Mouse (Mus musculus) adipocyte (in vitro differentiated cells): Measurements from ENCODE around the gene Ano6.

ENCODE experiments used
- DNase-seq: peaks from one replicate; pipeline ENCODE4 v3.0.0-alpha.2; 2016; ENCODE audit warnings: low spot score

Ano6 gene

DNA sequence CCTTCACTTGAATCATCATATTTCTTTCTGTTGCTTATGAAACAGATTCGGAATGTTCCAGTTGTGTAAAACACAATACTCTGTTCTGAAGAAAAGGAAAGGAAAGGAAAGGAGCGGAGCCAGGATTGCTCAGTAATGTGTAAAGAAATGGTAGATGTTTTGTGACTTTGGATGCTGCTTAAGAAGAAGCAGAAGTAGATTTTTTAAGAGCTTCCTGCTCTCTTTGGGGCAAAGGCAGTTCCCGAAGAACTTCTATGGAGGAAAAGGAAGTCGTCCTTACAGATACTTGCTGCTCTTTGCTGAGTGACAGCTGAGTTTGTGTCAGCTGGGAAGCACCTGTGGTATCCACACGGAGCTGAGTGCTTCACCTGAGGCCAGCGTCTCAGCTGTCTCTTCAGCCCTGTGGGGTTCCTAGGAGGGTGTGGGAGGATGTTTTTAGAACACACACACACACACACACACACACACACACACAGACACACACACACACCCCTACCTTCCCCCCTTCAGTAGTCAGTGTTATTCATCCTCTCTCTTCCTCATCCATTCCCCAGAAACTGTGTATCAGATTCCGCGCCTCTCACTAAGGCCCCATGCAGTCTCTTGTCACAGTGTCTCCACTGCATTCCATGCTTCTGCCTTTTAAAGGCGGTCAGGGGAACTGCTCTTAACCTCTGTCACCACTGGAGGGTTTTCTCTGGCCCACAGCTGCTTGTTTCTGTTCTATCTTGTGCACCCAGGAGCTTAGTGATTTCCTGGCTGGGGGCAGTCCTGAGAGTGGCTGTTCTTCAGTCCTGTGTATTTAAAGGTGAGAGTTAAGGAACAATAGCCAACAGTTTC, 6.7 kb downstream of the Ano6 start:
- no peak for DNase-seq

DNA sequence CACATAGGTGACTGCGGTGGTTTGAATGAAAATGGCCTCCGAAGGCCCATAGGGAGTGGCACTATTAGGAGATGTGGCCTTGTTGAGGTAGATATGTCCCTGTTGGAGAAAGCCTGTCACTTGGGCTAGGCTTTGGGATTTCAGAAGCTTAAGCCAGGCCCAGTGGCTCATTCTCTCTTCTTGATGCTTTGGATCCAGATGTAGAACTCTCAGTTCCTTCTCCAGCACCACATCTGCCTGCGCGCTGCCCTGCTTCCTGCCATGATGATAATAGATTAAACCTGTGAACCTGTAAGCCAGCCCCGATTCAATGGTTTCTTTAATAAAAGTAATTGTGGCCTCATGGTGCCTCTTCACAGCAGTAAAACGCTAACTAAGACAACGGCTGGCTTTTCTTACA, 7.6 kb downstream of the Ano6 start:
- no peak for DNase-seq

DNA sequence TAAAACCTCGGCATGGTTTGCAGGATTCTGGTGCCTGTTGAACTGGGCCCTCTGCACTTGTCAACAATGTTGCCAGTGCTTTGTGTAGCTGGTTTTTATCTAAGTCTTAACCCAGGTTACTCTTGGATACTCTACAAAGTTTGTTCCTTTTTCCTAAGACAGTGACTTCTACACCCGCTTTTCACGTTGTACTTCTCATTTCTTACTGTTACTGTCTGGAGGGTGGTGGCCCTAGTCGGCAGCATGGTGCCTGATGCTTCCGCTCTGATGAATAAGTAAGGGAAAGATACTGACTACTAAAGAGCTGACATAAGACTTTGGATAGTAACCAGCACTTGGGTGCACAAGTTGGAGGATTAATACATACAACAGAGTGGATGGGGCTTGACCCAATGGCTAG, 9.0 kb downstream of the Ano6 start:
- DNase-seq: no peak

DNA sequence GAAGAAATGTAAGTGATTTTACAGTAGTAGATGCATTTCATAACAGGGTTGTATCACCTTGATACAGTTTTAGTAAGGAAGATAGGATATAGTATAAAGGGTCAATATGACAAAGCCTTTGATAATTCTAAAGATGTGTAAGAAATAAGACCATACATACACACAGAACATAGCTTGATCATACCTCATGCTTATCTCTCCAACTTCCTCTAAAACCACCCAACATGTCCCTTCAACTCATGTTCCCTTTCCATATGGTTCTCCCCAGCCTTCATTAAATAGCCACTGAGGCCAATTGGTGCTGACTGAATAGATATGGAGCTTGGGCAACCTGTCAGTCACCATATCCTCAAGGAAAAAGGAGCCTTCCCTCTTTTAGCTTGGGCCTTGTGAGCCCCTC, 9.4 kb downstream of the Ano6 start:
- no peak for DNase-seq

DNA sequence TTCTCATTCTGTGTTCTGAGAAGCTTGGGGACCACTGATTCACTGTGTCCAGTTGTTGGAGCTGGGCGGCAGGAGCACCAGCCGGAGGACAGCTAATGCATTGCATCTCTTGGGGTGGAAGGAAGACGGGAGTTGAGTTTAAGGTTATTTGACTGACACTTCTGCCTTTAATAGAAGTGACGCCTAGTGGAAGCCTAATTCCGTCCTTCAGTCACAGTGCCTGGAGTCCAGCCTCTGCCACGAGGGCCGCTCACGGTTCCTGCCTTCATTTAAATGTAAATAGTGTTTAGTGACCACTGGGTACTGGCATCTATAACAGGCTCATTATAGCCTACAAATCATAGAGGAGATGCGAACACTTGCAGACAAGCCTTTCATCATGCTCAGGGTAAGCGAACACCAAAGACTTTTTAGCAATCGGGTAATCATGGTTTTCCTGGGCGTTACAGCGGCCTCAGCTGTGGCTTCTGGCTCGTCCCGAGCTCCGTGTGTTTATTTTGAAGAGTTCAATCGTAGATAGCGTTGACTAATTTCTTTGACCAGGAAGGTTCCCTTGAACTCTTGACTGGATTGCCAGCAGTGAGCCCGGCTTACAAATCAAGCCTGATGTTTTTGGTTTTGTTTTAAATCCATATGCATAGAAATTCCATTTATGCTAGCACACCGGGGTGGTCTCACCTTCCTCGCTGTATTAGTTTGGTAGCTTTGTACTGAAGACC, 10.8 kb downstream of the Ano6 start:
- no peak for DNase-seq

DNA sequence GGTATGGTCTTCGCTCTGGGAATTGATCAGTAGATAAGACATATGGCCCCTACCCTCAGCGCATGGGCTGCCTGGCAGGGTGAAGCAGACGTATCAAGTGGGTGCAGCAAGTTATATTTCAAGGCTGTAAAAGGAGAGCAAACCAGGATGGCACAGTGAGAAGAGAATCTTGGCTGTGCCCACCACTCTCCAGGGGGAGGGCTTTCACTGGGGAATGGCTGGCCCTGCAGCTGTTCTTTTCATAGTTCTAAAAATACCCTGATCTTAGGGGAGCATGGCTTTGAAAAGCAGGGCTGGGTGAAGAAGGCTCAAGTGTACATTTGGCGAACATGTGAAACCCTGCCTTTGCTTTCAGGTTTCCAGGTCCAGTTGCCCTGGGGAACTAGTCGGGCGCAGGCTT, 11.5 kb downstream of the Ano6 start:
- no peak for DNase-seq

DNA sequence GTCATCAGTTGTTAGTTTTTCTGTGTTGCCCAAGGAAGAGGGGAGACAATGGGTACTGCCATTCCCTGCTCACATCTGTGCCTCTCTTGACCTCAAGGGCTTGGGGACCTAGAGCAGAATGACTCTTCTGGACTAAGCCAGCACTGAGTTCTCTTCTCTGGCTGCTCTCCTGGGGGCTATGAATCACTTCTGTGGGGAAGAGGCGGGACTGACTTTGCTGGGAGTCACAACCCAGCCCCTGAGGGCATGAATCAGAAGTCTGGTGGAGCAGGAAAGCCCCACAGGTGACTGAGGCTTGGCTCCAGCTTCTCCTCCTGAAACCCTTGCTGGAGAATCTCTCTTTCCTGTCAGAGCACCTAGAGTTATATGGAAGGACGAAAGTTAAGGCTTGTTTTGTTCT, 12.1 kb downstream of the Ano6 start:
- DNase-seq: peak; percentile 62

DNA sequence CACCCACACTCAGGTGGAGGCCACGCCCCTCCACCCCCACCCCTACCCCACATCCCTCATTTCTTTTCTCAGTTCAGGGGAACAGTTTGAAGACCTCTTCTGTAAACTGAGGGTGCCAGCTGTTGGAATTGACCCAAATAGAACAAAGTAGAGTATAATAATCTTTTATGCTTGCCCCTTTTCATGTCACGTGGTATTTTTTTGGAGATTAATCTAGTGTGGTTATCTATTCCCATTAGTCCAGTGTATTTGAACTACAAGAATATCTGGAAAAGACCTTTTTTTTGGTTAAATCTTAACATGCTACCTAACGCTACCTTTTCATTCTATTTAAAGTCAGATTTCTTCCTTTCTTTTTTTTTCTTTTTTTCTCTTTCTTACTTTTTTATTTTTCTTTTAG, 12.8 kb downstream of the Ano6 start:
- no peak for DNase-seq

DNA sequence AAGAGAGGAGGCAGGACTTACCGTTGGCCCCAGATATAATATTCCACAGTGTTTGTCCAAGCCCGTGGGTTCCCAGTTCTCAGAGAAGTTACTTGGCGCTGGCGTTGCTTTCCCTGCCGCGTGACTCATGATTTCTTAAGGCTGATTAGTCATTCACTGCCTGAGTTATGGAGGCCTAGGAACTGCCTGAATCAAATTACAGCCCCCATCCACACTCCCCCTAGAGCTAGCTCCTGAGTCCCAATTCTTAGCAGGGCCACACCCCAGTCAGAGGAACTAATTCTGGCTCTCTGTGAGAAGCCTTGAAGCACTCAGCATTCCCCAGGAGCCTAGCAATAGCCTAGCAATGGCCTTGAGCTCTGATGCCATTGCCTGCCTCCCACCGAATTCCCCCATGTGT, 13.6 kb downstream of the Ano6 start:
- peak; percentile 97 for DNase-seq

DNA sequence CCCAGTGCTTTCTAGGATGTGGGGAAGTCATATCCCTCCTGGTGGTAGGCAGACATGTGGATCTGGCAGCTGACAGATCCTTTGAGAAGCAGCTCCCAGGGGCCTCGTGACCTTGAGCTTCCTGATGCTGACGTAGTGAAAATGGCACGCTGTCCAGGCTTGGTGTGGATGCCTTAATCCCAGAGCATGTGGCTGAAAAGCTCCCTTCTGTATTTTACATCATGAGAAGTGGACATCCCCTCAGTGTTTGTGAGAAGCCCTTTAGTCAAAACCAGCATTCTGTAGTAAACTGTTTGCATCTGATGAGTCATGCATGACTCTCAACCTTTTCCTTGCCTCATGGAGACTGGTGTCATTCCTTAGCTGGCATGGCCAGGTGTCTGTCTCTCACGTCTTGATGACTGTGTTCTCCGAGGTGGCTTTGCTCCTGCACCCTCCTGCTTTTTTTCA, 14.4 kb downstream of the Ano6 start:
- DNase-seq: peak; percentile 73

DNA sequence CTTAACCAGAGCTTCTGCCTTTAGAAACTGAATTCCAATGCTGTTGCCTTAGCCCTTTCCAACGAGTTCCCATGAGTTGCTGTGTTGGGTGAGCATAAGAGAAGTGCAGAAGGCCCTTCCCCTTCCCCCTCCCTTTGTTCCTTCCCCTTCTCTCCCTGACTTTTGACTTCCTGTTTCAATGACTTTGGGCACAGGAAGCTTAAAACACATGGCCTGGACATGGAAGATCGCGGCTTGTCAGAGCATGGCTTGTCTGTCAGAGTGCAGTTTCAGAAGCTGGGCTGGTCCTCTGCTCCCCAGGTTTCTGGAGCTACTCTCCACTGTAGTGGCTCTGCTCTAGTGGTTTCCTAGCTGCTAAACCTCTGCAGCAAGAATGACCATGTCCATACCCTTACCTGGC, 17.3 kb downstream of the Ano6 start:
- DNase-seq: no peak

DNA sequence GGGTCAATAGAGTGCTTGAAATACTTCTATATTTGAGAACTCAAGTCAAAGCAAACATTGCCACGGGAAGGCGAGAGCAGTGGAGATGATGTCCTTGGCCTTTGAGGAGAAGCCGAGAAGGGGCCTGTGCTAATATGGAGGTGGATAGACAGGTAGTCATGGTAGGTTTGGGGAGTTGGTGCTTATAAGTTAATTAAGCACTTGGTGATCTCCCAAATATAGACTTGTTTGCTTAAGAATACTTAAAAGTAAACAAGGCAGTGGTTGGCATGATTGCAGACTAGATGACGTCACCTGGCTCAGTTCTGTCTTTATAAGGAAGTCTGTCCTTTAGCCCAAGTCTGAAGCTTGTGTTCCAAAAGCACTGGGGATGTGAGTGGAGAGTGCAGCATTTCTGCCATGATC, 19.7 kb downstream of the Ano6 start:
- DNase-seq: peak; percentile 47

DNA sequence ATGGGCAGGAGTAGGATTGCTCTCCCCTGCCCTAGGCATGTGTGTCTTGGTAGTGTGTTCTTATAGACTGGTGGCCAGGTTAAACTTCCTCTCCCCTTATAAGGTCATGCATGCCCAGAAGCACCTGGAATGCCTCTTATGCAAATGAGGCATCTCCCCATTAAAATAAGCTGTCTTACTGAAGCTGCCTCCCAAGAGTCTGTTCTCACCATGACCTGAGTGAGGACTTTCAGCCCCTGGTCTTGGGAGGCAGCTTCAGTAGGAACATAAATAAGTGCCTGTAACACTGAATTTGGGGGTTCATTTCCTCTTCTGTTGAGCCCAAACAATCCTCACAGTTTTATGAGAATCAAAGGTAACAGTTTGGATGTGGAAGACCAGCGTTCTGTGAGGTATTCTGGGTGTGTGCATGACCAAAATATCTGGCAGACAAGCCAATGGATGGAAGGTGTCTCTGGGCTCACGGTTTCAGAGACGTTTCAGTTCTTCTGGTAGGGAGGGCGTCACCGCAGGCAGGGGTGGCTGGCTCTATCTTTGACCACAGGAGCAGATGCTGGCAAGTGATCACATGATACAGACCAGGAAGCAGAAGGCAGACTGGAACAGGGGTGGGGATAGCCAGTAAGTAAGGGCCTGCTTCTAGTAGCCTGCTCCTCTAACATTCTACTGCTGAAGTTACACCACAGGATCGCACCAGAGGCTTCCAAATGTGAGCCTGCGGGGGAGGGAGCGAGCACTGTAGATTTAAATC, 22.4 kb downstream of the Ano6 start:
- no peak for DNase-seq

DNA sequence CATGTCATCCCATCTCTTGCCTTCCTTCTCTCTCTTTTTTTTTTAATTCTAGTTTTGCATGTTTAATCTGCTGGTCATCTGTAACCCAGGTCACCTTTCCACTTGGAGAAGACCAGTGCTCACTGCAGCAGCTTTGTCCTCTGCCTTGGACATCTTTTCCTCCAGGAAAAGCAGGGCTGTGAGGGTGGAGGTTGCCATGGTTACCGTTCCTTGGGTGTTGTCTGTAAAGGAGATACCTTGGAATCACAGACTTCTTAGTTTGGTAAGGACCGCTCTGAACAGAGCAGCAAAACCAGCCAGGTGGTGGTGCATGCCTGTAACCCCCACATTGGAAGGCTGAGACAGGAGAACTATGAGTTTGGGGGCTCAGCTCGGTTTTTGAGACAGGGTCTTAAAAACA, 26.9 kb downstream of the Ano6 start:
- no peak for DNase-seq

DNA sequence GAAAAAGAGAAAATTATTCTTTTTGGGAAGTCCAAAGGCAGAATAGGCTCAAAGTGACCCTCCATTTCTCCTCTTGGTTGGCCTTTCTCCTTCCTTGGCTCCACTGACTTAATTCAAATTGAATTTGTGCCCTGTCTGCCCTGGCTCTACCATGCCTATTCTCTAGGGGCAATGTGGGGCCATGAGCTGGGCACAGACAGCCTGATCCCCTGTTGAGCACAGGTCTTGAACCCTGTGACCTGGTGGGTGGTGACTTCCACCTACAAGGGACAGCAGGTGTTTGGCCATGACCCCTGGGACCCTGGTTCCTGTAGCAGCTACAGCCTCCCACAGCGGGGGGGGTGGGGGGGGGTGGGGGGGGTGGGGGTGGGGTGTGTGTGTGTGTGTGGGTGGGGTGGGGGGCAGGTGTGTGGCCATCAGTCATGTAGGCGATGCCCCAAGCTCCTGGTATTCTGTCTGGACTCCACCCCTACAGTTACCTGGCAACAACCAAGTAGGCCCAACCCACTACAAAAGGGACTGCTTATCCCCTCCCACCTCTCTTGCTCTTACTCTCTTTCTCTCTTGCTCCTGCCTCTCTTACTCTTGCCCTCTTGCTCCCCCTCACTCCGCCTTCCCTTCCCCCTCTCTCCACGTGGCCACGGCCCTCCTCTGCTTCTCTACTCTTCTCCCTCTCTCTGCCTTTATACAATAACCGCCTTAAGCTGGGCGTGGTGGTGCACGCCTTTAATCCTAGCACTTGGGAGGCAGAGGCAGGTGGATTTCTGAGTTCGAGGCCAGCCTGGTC, 28.8 kb downstream of the Ano6 start:
- DNase-seq: peak; percentile 22

DNA sequence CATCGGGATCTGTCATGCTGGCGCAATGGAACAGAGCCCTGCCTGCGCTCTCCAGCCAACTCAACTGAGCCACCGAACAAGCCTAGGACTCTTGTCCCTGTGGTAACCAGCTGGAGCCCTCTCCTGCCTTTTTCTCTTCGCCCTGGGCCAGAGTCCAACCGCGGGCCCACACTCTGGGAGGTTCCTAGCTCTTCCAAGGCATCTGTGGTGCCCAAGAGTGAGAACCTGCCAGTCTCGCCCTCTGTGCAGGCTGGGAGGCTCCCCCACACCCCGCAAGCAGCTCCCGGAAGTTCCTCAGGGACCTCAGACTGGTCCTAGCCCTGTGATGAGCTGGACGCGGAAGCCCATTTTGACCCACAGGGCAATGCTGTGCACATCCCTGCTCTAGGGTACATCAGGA, 29.5 kb downstream of the Ano6 start:
- no peak for DNase-seq

DNA sequence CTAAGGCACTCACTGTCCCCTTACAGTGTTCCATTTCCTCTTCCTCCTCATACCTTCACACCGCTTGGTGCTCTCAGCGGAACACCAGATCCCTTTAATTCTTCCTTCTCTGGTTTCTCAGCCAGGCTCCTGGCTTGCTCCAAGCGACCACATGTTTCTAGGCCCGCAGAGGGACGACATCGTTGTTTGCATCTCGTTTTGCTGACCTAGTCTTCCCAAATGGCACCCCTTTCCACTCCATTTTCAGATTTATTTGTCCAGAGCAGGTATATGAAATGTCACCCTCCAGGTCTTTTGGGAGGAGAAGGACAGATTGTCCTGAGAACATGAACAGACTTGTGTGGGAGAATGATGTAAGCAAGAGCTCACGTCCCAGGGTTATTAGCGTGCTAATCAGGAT, 30.0 kb downstream of the Ano6 start:
- no peak for DNase-seq

DNA sequence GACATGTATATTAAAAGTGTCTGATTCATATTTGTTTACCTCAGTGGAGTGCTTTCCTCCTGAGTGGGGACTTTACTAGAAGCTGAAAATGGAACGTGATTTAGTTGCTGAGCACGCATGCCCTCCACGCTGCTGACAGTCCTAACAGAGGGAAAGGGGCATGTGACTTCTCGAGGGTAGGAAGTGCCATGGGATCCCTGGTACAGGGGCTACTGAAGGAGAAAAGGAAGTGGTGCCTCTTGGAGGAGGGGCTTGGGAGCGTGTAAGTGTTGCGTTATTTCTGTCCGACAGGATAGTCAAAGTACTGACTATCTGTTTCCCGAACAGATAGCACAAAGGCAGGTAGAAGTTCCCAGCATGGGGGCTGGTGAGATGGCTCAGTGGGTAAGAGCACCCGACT, 31.5 kb downstream of the Ano6 start:
- no peak for DNase-seq

DNA sequence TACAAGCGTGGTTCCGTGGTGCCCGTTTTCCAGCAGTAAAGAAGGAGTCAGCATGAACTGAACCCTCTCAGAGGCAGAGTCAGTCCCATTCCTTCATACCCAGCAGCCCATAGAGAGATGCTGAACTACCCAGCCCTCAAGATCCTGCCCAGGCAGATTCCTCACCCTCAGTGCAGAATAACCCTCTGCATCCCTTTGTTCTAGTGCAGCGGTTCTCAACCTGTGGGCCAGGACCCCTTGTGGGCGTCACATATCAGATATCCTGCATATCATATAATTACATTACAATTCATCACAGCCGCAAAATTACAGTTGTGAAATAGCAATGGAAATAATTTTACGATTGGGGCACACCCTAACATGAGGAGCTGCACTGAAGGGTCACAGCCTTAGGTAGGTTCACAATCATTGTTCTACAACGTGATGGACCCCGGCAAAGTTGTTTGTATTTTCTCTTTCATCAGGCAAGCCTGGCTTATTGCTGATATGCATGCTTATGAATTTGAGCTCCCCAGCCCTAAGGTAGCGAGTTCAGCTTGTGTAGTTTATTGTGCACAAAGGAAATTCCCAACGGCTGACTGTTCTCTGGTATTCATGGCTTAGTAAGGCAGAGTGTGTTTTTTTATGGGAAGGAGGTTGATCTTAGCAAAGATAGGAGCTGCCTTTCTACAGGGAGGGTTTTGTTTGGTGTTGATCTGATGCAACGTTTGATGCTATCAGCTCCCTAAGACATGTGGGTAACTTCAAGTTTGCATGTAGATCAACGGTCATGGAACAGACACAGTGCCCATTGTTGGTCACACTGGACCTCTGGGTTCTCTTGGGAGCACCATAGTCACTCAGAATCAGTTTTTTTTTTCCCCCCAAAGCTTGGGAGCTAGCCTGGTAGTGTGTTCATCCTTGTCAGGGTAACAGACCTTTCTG, 33.0 kb downstream of the Ano6 start:
- peak; percentile 47 for DNase-seq

DNA sequence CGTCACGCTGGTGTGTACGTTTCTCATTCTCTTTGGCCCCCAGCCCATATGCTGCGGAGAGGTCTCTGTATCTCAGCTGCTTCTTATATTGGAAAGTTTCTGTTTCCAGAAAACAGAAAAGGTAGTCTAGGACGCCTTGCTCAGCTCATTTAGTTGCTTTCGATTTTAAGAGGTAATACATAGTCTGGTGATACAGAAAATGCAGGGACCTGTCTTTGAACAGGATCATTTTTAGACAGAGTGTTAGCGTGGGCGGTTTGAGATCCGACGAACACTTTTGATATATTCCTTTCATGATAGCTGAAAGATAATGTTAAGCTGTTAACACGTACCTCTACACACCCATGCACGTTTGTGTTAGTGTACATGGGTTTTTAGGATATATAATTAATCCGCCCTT, 35.9 kb downstream of the Ano6 start:
- no peak for DNase-seq

DNA sequence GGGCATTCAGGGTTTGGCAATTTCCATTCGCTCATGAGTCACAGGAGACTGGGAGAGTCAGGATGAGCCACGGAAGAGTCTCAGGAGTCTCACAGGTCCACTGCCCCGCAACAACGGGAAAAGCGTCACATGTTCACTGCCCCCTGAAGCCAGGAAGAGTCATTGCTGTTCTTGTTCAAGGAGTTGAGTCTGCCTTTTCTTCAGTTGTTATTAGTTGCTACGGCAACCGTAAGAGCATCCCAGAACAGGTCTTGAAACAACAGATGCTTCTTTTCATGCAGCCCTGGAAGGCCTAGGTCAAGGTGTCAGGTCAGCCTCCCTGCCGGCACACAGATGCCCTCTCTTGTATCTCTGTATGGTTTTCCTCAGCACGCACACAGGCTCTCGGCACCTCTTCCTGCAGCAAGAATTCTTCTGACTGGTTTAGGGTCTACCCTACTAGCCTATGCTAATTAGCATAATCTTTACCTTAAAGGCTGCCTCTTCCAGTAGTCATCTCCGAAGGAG, 36.9 kb downstream of the Ano6 start:
- DNase-seq: no peak
